Mouse (Mus musculus) MEL (cell line): ENCODE data around the gene Ccdc167. TPM values are rescaled to one million over a fixed set of nuclear protein-coding genes. Genes with fewer than 3 reads are reported as not detected.
A peak's percentile ranks its signal among the peaks of the same experiment; 100 is the strongest.

Experiments
- DNase-seq: peaks from one replicate; pipeline ENCODE4 v3.0.0; 2011; ENCODE audit warnings: low read depth, low spot score
- H3K27ac ChIP-seq: 2 replicates; pipeline ENCODE4 v1.5.1; 2012; ENCODE audit warnings: low read depth, mild to moderate bottlenecking, control low read depth, low read length, moderate library complexity; ENCODE audit not compliant: control insufficient read depth
- H3K27me3 ChIP-seq, 2 experiments: fragments of 150-350 bp in 1 of 2; sonication (generic) in 1 of 2; 2 replicates each; pipeline ENCODE4 v1.6.1; 2012; ENCODE audit warnings: low read length in 2 of 2, mild to moderate bottlenecking in 2 of 2, improper control_type of control experiment in 1 of 2, moderate library complexity in 1 of 2; ENCODE audit not compliant: insufficient read depth in 2 of 2, control insufficient read depth in 1 of 2
- H3K36me3 ChIP-seq, 2 experiments: 2 replicates each; pipeline ENCODE4 v1.6.1; 2012 to 2014; ENCODE audit warnings: low read length in 2 of 2, improper control_type of control experiment in 1 of 2, inconsistent platforms in 1 of 2, mild to moderate bottlenecking in 1 of 2; ENCODE audit not compliant: insufficient read depth in 2 of 2, control insufficient read depth in 1 of 2
- H3K4me1 ChIP-seq, 2 experiments: fragments of 150-350 bp in 1 of 2; sonication (generic) in 1 of 2; 2 replicates each; pipeline ENCODE4 v1.6.1; 2012; ENCODE audit warnings: low read length in 2 of 2, improper control_type of control experiment in 1 of 2, mild to moderate bottlenecking in 1 of 2; ENCODE audit not compliant: insufficient read depth in 2 of 2, control insufficient read depth in 1 of 2
- H3K4me3 ChIP-seq, 2 experiments: fragments of 150-350 bp in 1 of 2; sonication (generic) in 1 of 2; 2 replicates each; pipeline ENCODE4 v1.5.1; 2012; ENCODE audit warnings: low read depth in 2 of 2, low read length in 2 of 2, mild to moderate bottlenecking in 2 of 2, moderate library complexity in 2 of 2, control low read depth in 1 of 2, improper control_type of control experiment in 1 of 2; ENCODE audit not compliant: control insufficient read depth in 1 of 2, insufficient read depth in 1 of 2
- H3K79me2 ChIP-seq: 2 replicates; pipeline ENCODE4 v1.6.1; 2012; ENCODE audit warnings: mild to moderate bottlenecking, low read length, moderate library complexity; ENCODE audit not compliant: control insufficient read depth, poor library complexity, insufficient read depth
- H3K9ac ChIP-seq: 2 replicates; pipeline ENCODE4 v1.6.1; 2012; ENCODE audit warnings: low read depth, mild to moderate bottlenecking, control low read depth, low read length, moderate library complexity; ENCODE audit not compliant: control insufficient read depth, poor library complexity, severe bottlenecking
- H3K9me3 ChIP-seq: fragments of 150-350 bp; sonication (generic); replicated peaks from 2 replicates; pipeline ENCODE4 v1.6.1; 2012; ENCODE audit warnings: mild to moderate bottlenecking, low read length, improper control_type of control experiment, moderate library complexity; ENCODE audit not compliant: insufficient read depth
- CTCF ChIP-seq, 3 experiments: IDR thresholded peaks in 2 of 3; conservative IDR thresholded peaks in 1 of 3; 2 replicates each; pipeline ENCODE4 v1.5.1; 2011 to 2012; ENCODE audit warnings: low read length in 3 of 3, low read depth in 2 of 3, mild to moderate bottlenecking in 2 of 3, improper control_type of control experiment in 1 of 3, inconsistent platforms in 1 of 3, mixed read lengths in 1 of 3, moderate library complexity in 1 of 3; ENCODE audit not compliant: control insufficient read depth in 1 of 3, insufficient read depth in 1 of 3, poor library complexity in 1 of 3, severe bottlenecking in 1 of 3
- E2F4 ChIP-seq: IDR thresholded peaks from 2 replicates; pipeline ENCODE4 v1.6.1; 2011; ENCODE audit warnings: low read depth, low read length, improper control_type of control experiment, borderline replicate concordance
- ELF1 ChIP-seq: IDR thresholded peaks from 2 replicates; pipeline ENCODE4 v1.6.1; 2014; ENCODE audit warnings: low read depth, mild to moderate bottlenecking, inconsistent platforms, low read length, improper control_type of control experiment, moderate library complexity
- EP300 ChIP-seq, 2 experiments: IDR thresholded peaks; 2 replicates each; pipeline ENCODE4 v1.6.1; 2011; ENCODE audit warnings: improper control_type of control experiment in 2 of 2, low read length in 2 of 2, low read depth in 1 of 2, mild to moderate bottlenecking in 1 of 2
- ETS1 ChIP-seq: IDR thresholded peaks from 2 replicates; pipeline ENCODE4 v1.6.1; 2012; ENCODE audit warnings: low read depth, mild to moderate bottlenecking, inconsistent platforms, low read length, improper control_type of control experiment, moderate library complexity
- GATA1 ChIP-seq: IDR thresholded peaks from 2 replicates; pipeline ENCODE4 v1.6.1; 2011; ENCODE audit warnings: low read depth, low read length, improper control_type of control experiment
- KAT2A ChIP-seq: conservative IDR thresholded peaks from 2 replicates; pipeline ENCODE4 v1.6.1; 2012; ENCODE audit warnings: low read depth, low read length, improper control_type of control experiment, inconsistent platforms
- MAX ChIP-seq: IDR thresholded peaks from 2 replicates; pipeline ENCODE4 v1.6.1; 2011; ENCODE audit warnings: low read length, improper control_type of control experiment
- MAZ ChIP-seq: IDR thresholded peaks from 2 replicates; pipeline ENCODE4 v1.6.1; 2012; ENCODE audit warnings: low read depth, mild to moderate bottlenecking, inconsistent platforms, low read length, improper control_type of control experiment
- MXI1 ChIP-seq: IDR thresholded peaks from 2 replicates; pipeline ENCODE4 v1.6.1; 2011; ENCODE audit warnings: mild to moderate bottlenecking, low read depth, low read length, improper control_type of control experiment
- MYB ChIP-seq: IDR thresholded peaks from 2 replicates; pipeline ENCODE4 v1.6.1; 2011; ENCODE audit warnings: mild to moderate bottlenecking, low read depth, low read length, improper control_type of control experiment
- MYC ChIP-seq: IDR thresholded peaks from 2 replicates; pipeline ENCODE4 v1.6.1; 2011; ENCODE audit warnings: low read depth, mild to moderate bottlenecking, low read length, improper control_type of control experiment, moderate library complexity
- NRF1 ChIP-seq: IDR thresholded peaks from 2 replicates; pipeline ENCODE4 v1.6.1; 2014; ENCODE audit warnings: low read depth, mild to moderate bottlenecking, inconsistent platforms, low read length, improper control_type of control experiment, moderate library complexity; ENCODE audit not compliant: poor library complexity, insufficient read depth, severe bottlenecking
- RCOR1 ChIP-seq: IDR thresholded peaks from 2 replicates; pipeline ENCODE4 v1.6.1; 2012; ENCODE audit warnings: low read depth, mild to moderate bottlenecking, inconsistent platforms, low read length, improper control_type of control experiment
- SIN3A ChIP-seq: IDR thresholded peaks from 2 replicates; pipeline ENCODE4 v1.6.1; 2012; ENCODE audit warnings: low read length, improper control_type of control experiment, inconsistent platforms
- TAL1 ChIP-seq: IDR thresholded peaks from 2 replicates; pipeline ENCODE4 v1.6.1; 2012; ENCODE audit warnings: mild to moderate bottlenecking, inconsistent platforms, low read length, moderate library complexity, mixed read lengths
- TCF12 ChIP-seq: IDR thresholded peaks from 2 replicates; pipeline ENCODE4 v1.6.1; 2014; ENCODE audit warnings: low read depth, mild to moderate bottlenecking, inconsistent platforms, low read length, improper control_type of control experiment, moderate library complexity
- UBTF ChIP-seq: IDR thresholded peaks from 2 replicates; pipeline ENCODE4 v1.6.1; 2012; ENCODE audit warnings: low read depth, mild to moderate bottlenecking, inconsistent platforms, low read length, improper control_type of control experiment, moderate library complexity, borderline replicate concordance; ENCODE audit not compliant: insufficient read depth
- ZC3H11A ChIP-seq: IDR thresholded peaks from 2 replicates; pipeline ENCODE4 v1.6.1; 2012; ENCODE audit warnings: low read depth, mild to moderate bottlenecking, inconsistent platforms, low read length, improper control_type of control experiment
- ZNF384 ChIP-seq: IDR thresholded peaks from 2 replicates; pipeline ENCODE4 v1.6.1; 2012; ENCODE audit warnings: low read depth, mild to moderate bottlenecking, inconsistent platforms, low read length, improper control_type of control experiment
- polyA plus RNA-seq, 2 experiments: library from polyadenylated mRNA; stranded (reverse) in 1 of 2; unstranded in 1 of 2; fragments of >175 nt in 1 of 2; fragments of >200 nt in 1 of 2; gene quantifications; 2 replicates each; pipeline versions ENCODE4 v1.2.1 to v1.2.4; 2012; ENCODE audit warnings: low replicate concordance in 2 of 2, low read depth in 1 of 2; ENCODE audit not compliant: insufficient read length in 2 of 2, insufficient read depth in 1 of 2, missing spikeins in 1 of 2
- total RNA-seq: library from RNA; depleted of rRNA; stranded (reverse); fragments of 300-350 nt; gene quantifications from 2 replicates; pipeline ENCODE4 v1.2.3, GENCODE M21; 2012; rRNA removed

Ccdc167 gene
- total and polyA plus RNA-seq, 3 experiments: 12.1 to 13.4 TPM; not detected in 1

DNA sequence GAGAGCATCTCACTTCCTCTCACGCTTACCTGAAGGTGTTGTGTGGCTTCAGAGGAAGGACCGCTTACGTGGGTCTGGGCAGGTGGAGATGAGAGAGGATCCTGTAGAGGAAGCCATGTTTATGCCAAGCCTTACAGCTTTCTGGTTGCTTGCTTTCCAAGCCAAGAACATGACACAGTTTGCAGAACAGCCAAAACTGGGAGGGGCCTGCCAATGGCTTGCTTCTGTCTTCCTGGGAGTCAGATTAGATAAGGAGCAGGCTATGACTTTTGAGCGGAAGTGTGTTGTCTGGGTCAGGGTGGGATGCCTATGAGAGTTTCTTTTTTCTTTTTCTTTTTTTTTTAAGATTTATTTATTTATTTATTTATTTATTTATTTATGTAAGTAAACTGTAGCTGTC lies 79.5 kb downstream of the Ccdc167 start:
- H3K9me3 ChIP-seq: no peaks in the 10 kb centered on the region
- peaks cover 6 to 21% of the 10 kb centered on the region in 2 experiments for H3K36me3 ChIP-seq
- DNase-seq: peak; percentile 92
- H3K79me2 ChIP-seq: no peaks in the 10 kb centered on the region
- H3K9ac ChIP-seq: peak overlapping the region; percentile 52
- TF ChIP-seq ETS1 (peak; percentile 83), GATA1 (peak; percentile 94), NRF1 (no peak), CTCF (IDR thresholded peaks at IDR 0.05 in 2 of 3, conservative IDR thresholded peaks at IDR 0.05 in 1 of 3; ENCODE audit: control insufficient read depth in 1 of 3, insufficient read depth in 1 of 3, low read depth in 2 of 3, low read length in 3 of 3, poor library complexity in 1 of 3, severe bottlenecking in 1 of 3) (no peak), TAL1 (0 out of 2 replicates have a peak, but pooled peaks have one; percentile 3), ELF1 (peak; percentile 73), ZNF384 (peak; percentile 37), MAX (0 out of 2 replicates have a peak, but pooled peaks have one; percentile 35), EP300 (IDR thresholded peaks at IDR 0.05; ENCODE audit: low read depth in 1 of 2, low read length in 2 of 2) (peak; percentile 67 to 73; a peak in 3 of 4 replicates), SIN3A (peak; percentile 76), UBTF (no peak), MYB (no peak), ZC3H11A (no peak), KAT2A (no peak), MAZ (0 out of 2 replicates have a peak, but pooled peaks have one; percentile 25), TCF12 (peak; percentile 56), RCOR1 (0 out of 2 replicates have a peak, but pooled peaks have one; percentile 17), E2F4 (no peak), MYC (0 out of 2 replicates have a peak, but pooled peaks have one; percentile 15), MXI1 (peak; percentile 54; the same call in 1 of the 2 replicates)
- H3K27ac ChIP-seq: peak overlapping the region; percentile 94
- peaks cover 11 to 20% of the 10 kb centered on the region in 2 experiments for H3K4me1 ChIP-seq
- H3K27me3 ChIP-seq: no peaks in the 10 kb centered on the region
- H3K4me3 ChIP-seq: peak overlapping the region in 1 of 2 experiments; percentile 20; a peak in 1 of 4 replicates

Other genes starting within 250 kb of the Ccdc167 start
- gene Pim1, start 226.3 kb downstream of the Ccdc167 start, total RNA-seq: 27.8 and 30.6 TPM in 2 replicates
- gene Pim1, start 226.3 kb downstream of the Ccdc167 start, polyA plus RNA-seq: 10 to 100 TPM in 1 of 2 experiments, not detected in 1; 52.1 TPM
- 0.31 and 0.88 TPM in 2 replicates for gene Gm17657, start 167.4 kb downstream of the Ccdc167 start, total RNA-seq
- gene Gm17657, start 167.4 kb downstream of the Ccdc167 start, polyA plus RNA-seq: 1 to 10 TPM in 1 of 2 experiments, not detected in 1; 2.7 TPM
- gene Tbc1d22b, start 167.3 kb downstream of the Ccdc167 start, total RNA-seq: 8.0 and 9.4 TPM in 2 replicates
- 10 to 100 TPM; 30.7 to 53.8 TPM for gene Tbc1d22b, start 167.3 kb downstream of the Ccdc167 start, polyA plus RNA-seq
- 2.3 and 2.5 TPM in 2 replicates for gene Tmem217, start 164.7 kb downstream of the Ccdc167 start, total RNA-seq
- 1 to 10 TPM in 1 of 2 experiments, not detected in 1; 4.5 TPM for gene Tmem217, start 164.7 kb downstream of the Ccdc167 start, polyA plus RNA-seq
- gene Rnf8, start 102.3 kb downstream of the Ccdc167 start, total RNA-seq: 32.9 and 40.3 TPM in 2 replicates
- 10 to 100 TPM in 1 of 2 experiments, not detected in 1; 49.2 TPM for gene Rnf8, start 102.3 kb downstream of the Ccdc167 start, polyA plus RNA-seq
- 3.1 and 3.4 TPM in 2 replicates for gene Gm28043, start 102.2 kb downstream of the Ccdc167 start, total RNA-seq
- gene Gm28043, start 102.2 kb downstream of the Ccdc167 start, polyA plus RNA-seq: 1 to 10 TPM in 1 of 2 experiments, not detected in 1; 1.3 TPM
- 77.9 and 82.2 TPM in 2 replicates for gene Cmtr1, start 56.4 kb downstream of the Ccdc167 start, total RNA-seq
- gene Cmtr1, start 56.4 kb downstream of the Ccdc167 start, polyA plus RNA-seq: 10 to 100 TPM; 47.3 to 99.6 TPM